In genomic region chr13:119743470-119743869, GRCm38 (mm10) we compare ENCODE assay signal across 25 mouse cellular contexts. TPM values are rescaled to one million over a fixed set of nuclear protein-coding genes. Genes with fewer than 3 reads are reported as not detected.
DNase-seq lines count a peak whose midpoint lies in the region; ATAC-seq and TF ChIP-seq lines count a peak whose summit lies in the region.
"Had no signal": no experiment of that assay in that cellular context is flagged by ENCODE, and none has a peak within 500 bp of the region (broad histone marks: within the 10 kb centered on the region; RNA-seq: fewer than 3 reads in every experiment).

No protein-coding gene starts in this region.

- peak; percentile 16 to 62 (median 34); a peak in 4 of 6 replicates for TF ChIP-seq CTCF in MEL (IDR thresholded peaks at IDR 0.05 in 2 of 3, conservative IDR thresholded peaks at IDR 0.05 in 1 of 3; ENCODE audit: control insufficient read depth in 1 of 3, insufficient read depth in 1 of 3, low read depth in 2 of 3, low read length in 3 of 3, poor library complexity in 1 of 3, severe bottlenecking in 1 of 3)

- H3K36me3 ChIP-seq in MEL (ENCODE audit: control insufficient read depth in 1 of 2, insufficient read depth in 2 of 2, low read length in 2 of 2): peaks cover 0 to 20% of the 10 kb centered on the region in 2 experiments; a peak in 2 of 4 replicates
- H3K36me3 ChIP-seq: embryonic facial prominence, embryonic 12.5 days; heart, embryonic 15.5 days; hindbrain, embryonic 10.5 days; limb, embryonic 13.5 days; liver, embryonic 12.5 days; midbrain, embryonic 13.5 days had no signal

- H3K4me1 ChIP-seq in MEL (ENCODE audit: control insufficient read depth in 1 of 2, insufficient read depth in 2 of 2, low read length in 2 of 2): peaks cover 7 to 25% of the 10 kb centered on the region in 2 experiments

- TF ChIP-seq POLR2A in MEL (IDR thresholded peaks at IDR 0.05; ENCODE audit: control insufficient read depth in 1 of 2, insufficient read depth in 1 of 2, low read depth in 1 of 2, low read length in 2 of 2, poor library complexity in 1 of 2): no peak

- intact Hi-C loops in heart, postnatal 25 days (cut with DNase I): no loop called here

- peak overlapping the region; percentile 75 for H3K9ac ChIP-seq in MEL (ENCODE audit: control insufficient read depth, low read depth, low read length, poor library complexity, severe bottlenecking)
- H3K9ac ChIP-seq: embryonic facial prominence, embryonic 12.5 days; heart, embryonic 15.5 days; limb, embryonic 13.5 days; liver, embryonic 12.5 days; midbrain, embryonic 13.5 days had no signal

- no peaks in the 10 kb centered on the region for H3K27me3 ChIP-seq in MEL (ENCODE audit: control insufficient read depth in 1 of 2, insufficient read depth in 2 of 2, low read length in 2 of 2)
- H3K27me3 ChIP-seq: embryonic facial prominence, embryonic 12.5 days; heart, embryonic 15.5 days; limb, embryonic 13.5 days; liver, embryonic 12.5 days; midbrain, embryonic 13.5 days had no signal

- peak; percentile 64 for DNase-seq in heart, adult 11 months
- DNase-seq in heart, postnatal 25 days (ENCODE audit: low spot score): no peak
- DNase-seq in MEL (ENCODE audit: low read depth, low spot score): peak; percentile 89
- peak; percentile 60 for DNase-seq in thymus, postnatal 14 days
- DNase-seq in neural tube, embryonic 10.5 days (ENCODE audit: extremely low spot score, low spot score): no peak
- DNase-seq in heart, adult 18-20 months: no peak
- DNase-seq: adrenal gland, postnatal 36 days; cerebellum, adult 9-10 months; gastrocnemius, postnatal 25 days; kidney, adult 11 months; kidney, postnatal 4 days; lung, adult 18-20 months; lung, postnatal 10 days; right cerebral cortex, postnatal 14 days had no signal

- peak overlapping the region; percentile 74 to 83 for H3K4me3 ChIP-seq in MEL (ENCODE audit: control insufficient read depth in 1 of 2, insufficient read depth in 1 of 2, low read depth in 2 of 2, low read length in 2 of 2)
- H3K4me3 ChIP-seq: embryonic facial prominence, embryonic 12.5 days; heart, embryonic 15.5 days; hindbrain, embryonic 10.5 days; limb, embryonic 13.5 days; liver, embryonic 12.5 days; megakaryocyte, embryonic 14.5 days; midbrain, embryonic 13.5 days had no signal

- peak overlapping the region; percentile 71 for H3K27ac ChIP-seq in MEL (ENCODE audit: control insufficient read depth, low read depth, low read length)
- H3K27ac ChIP-seq: embryonic facial prominence, embryonic 12.5 days; heart, embryonic 15.5 days; hindbrain, embryonic 10.5 days; limb, embryonic 13.5 days; liver, embryonic 12.5 days; midbrain, embryonic 13.5 days; stomach, postnatal 0 days had no signal

- peak; percentile 59 for ATAC-seq in megakaryocyte, adult 5-6 weeks (ENCODE audit: poor library complexity, severe bottlenecking)
- no peak for ATAC-seq in inflammation-experienced regulatory T-cells, adult 6 months
- ATAC-seq: forebrain, embryonic 14.5 days; liver, embryonic 12.5 days; midbrain, embryonic 13.5 days had no signal

- H3K9me3 ChIP-seq in MEL (replicated peaks; ENCODE audit: insufficient read depth, low read length): no peaks in the 10 kb centered on the region
- H3K9me3 ChIP-seq: embryonic facial prominence, embryonic 12.5 days; heart, embryonic 15.5 days; hindbrain, embryonic 10.5 days; liver, embryonic 12.5 days; midbrain, embryonic 13.5 days had no signal

- TF ChIP-seq RAD21 in MEL (IDR thresholded peaks at IDR 0.05; ENCODE audit: low read depth, low read length): peak; percentile 54

- no peaks in the 10 kb centered on the region; the same call in 1 of the 2 replicates for H3K79me2 ChIP-seq in MEL (ENCODE audit: control insufficient read depth, insufficient read depth, low read length, poor library complexity)

- TF ChIP-seq EP300 in MEL (IDR thresholded peaks at IDR 0.05; ENCODE audit: low read depth in 1 of 2, low read length in 2 of 2): peak in 1 of 2 experiments; percentile 8; a peak in 1 of 4 replicates

TF ChIP-seq in MEL, 35 proteins besides CTCF, POLR2A, EP300 and RAD21:
- TF ChIP-seq TAL1 (IDR thresholded peaks at IDR 0.05; ENCODE audit: low read length) (no peak), SMC3 (IDR thresholded peaks at IDR 0.05; ENCODE audit: low read depth, low read length) (peak; percentile 37), HCFC1 (IDR thresholded peaks at IDR 0.05; ENCODE audit: low read depth, low read length) (0 out of 2 replicates have a peak, but pooled peaks have one; percentile 31), NELFE (IDR thresholded peaks at IDR 0.05; ENCODE audit: low read depth, low read length) (no peak), ZC3H11A (IDR thresholded peaks at IDR 0.05; ENCODE audit: low read depth, low read length) (0 out of 2 replicates have a peak, but pooled peaks have one; percentile 24), MYC (IDR thresholded peaks at IDR 0.05; ENCODE audit: low read depth, low read length) (0 out of 2 replicates have a peak, but pooled peaks have one; percentile 17), TBP (IDR thresholded peaks at IDR 0.05; ENCODE audit: low read depth, low read length) (no peak), UBTF (IDR thresholded peaks at IDR 0.05; ENCODE audit: borderline replicate concordance, insufficient read depth, low read depth, low read length) (no peak), MXI1 (IDR thresholded peaks at IDR 0.05; ENCODE audit: low read depth, low read length) (no peak), SIN3A (IDR thresholded peaks at IDR 0.05; ENCODE audit: low read length) (peak; percentile 73)

RNA-seq across cellular contexts. Expression of gene Nim1k, which starts 12.2 kb away (rescaled TPM):
- total RNA-seq in heart, postnatal 25 days (2021): 1 to 10 TPM; 1.1 to 1.3 TPM
- not detected in 2 replicates for total RNA-seq in MEL (2012; rRNA removed)
- under 1 TPM in 1 of 2 experiments, not detected in 1; 0.03 TPM for polyA plus RNA-seq in MEL (2012; ENCODE audit: insufficient read depth in 1 of 2, insufficient read length in 2 of 2, low read depth in 1 of 2, low replicate concordance in 2 of 2, missing spikeins in 1 of 2)
- total RNA-seq in megakaryocyte, adult 5-6 weeks (2015): 0.98 and 1.4 TPM in 2 replicates
- total RNA-seq in megakaryocyte, adult 5-6 weeks (2017): 0.48 and 1.5 TPM in 2 replicates
- 1 to 10 TPM in 1 of 2 experiments, under 1 TPM in 1; 0.98 to 1.4 TPM for total RNA-seq in heart, adult 18-20 months (2021)
- polyA plus RNA-seq in inflammation-experienced regulatory T-cells, adult 6 months (2017; shearing (Covaris generic)): under 1 TPM; 0.52 to 0.77 (median 0.68) TPM

RNA-seq across cellular contexts. Expression of gene Zfp131, which starts 47.2 kb away (rescaled TPM):
- total RNA-seq in heart, postnatal 25 days (2021): 10 to 100 TPM; 19.0 to 20.2 TPM
- 40.3 and 45.6 TPM in 2 replicates for total RNA-seq in MEL (2012; rRNA removed)
- polyA plus RNA-seq in MEL (2012; ENCODE audit: insufficient read depth in 1 of 2, insufficient read length in 2 of 2, low read depth in 1 of 2, low replicate concordance in 2 of 2, missing spikeins in 1 of 2): 100 to 1,000 TPM; 152 to 250 TPM
- total RNA-seq in megakaryocyte, adult 5-6 weeks (2015): 37.1 and 43.6 TPM in 2 replicates
- 43.0 and 45.1 TPM in 2 replicates for total RNA-seq in megakaryocyte, adult 5-6 weeks (2017)
- 10 to 100 TPM; 19.6 to 19.8 TPM for total RNA-seq in heart, adult 18-20 months (2021)
- polyA plus RNA-seq in inflammation-experienced regulatory T-cells, adult 6 months (2017; shearing (Covaris generic)): 10 to 100 TPM; 20.9 to 24.2 (median 21.7) TPM

RNA-seq across cellular contexts. Expression of gene Hmgcs1, which starts 53.3 kb away (rescaled TPM):
- 10 to 100 TPM; 45.2 to 46.3 TPM for total RNA-seq in heart, postnatal 25 days (2021)
- total RNA-seq in MEL (2012; rRNA removed): 13.6 and 16.4 TPM in 2 replicates
- polyA plus RNA-seq in MEL (2012; ENCODE audit: insufficient read depth in 1 of 2, insufficient read length in 2 of 2, low read depth in 1 of 2, low replicate concordance in 2 of 2, missing spikeins in 1 of 2): 10 to 100 TPM in 1 of 2 experiments, not detected in 1; 19.3 TPM
- 27.6 and 29.7 TPM in 2 replicates for total RNA-seq in megakaryocyte, adult 5-6 weeks (2015)
- total RNA-seq in megakaryocyte, adult 5-6 weeks (2017): 36.9 and 40.8 TPM in 2 replicates
- 10 to 100 TPM; 36.7 to 38.5 TPM for total RNA-seq in heart, adult 18-20 months (2021)
- polyA plus RNA-seq in inflammation-experienced regulatory T-cells, adult 6 months (2017; shearing (Covaris generic)): 10 to 100 TPM; 33.6 to 46.6 (median 44.9) TPM

Comparison
In these comparisons a context has a peak if more than half of its experiments do, and no peak if none do; other contexts are left out.
1. DNase-seq: peak in heart, adult 11 months (single experiment), MEL (single experiment) and thymus, postnatal 14 days (single experiment); none in heart, postnatal 25 days (single experiment), neural tube, embryonic 10.5 days (single experiment) and heart, adult 18-20 months (0 of 2).